ENCODE assay signal across 8 mouse cellular contexts in genomic region chrX:103981169-103981689, GRCm38 (mm10). TPM values are rescaled to one million over a fixed set of nuclear protein-coding genes. Genes with fewer than 3 reads are reported as not detected.
DNase-seq lines count a peak whose midpoint lies in the region; ATAC-seq and TF ChIP-seq lines count a peak whose summit lies in the region.

Gene Rlim, minus strand, starts transcription at chrX:103981284.

- no peaks in the 10 kb centered on the region for H3K27me3 ChIP-seq in ES-Bruce4 (ENCODE audit: control insufficient read depth, insufficient read depth, low read length, poor library complexity, severe bottlenecking)
- H3K27me3 ChIP-seq in forebrain, embryonic 13.5 days: peaks cover 19% of the 10 kb centered on the region
- no peaks in the 10 kb centered on the region for H3K27me3 ChIP-seq in liver, postnatal 0 days (ENCODE audit: insufficient read depth, low read length)
- no peaks in the 10 kb centered on the region for H3K27me3 ChIP-seq in neural tube, embryonic 14.5 days (ENCODE audit: control insufficient read depth, insufficient read depth, low read length)

- H3K4me2 ChIP-seq in forebrain, embryonic 13.5 days: peak within 1 kb of the TSS; percentile 62
- H3K4me2 ChIP-seq in liver, postnatal 0 days (ENCODE audit: low read depth, low read length): peak within 1 kb of the TSS; percentile 58
- H3K4me2 ChIP-seq in neural tube, embryonic 14.5 days (ENCODE audit: low read depth, low read length): peak within 1 kb of the TSS; percentile 49

- peak within 1 kb of the TSS; percentile 95 for H3K27ac ChIP-seq in ES-Bruce4 (ENCODE audit: insufficient read depth, low read length)
- peak within 1 kb of the TSS; percentile 93 for H3K27ac ChIP-seq in forebrain, embryonic 13.5 days
- H3K27ac ChIP-seq in liver, postnatal 0 days (ENCODE audit: low read depth): peak within 1 kb of the TSS; percentile 98
- peak within 1 kb of the TSS; percentile 93 for H3K27ac ChIP-seq in neural tube, embryonic 14.5 days (ENCODE audit: low read depth, low read length)

- H3K4me3 ChIP-seq in ES-Bruce4 (ENCODE audit: low read depth, low read length): peak within 1 kb of the TSS; percentile 91
- peak within 1 kb of the TSS; percentile 72 for H3K4me3 ChIP-seq in forebrain, embryonic 13.5 days
- H3K4me3 ChIP-seq in liver, postnatal 0 days (ENCODE audit: low read depth, low read length): peak within 1 kb of the TSS; percentile 82
- H3K4me3 ChIP-seq in neural tube, embryonic 14.5 days (ENCODE audit: low read depth, low read length): peak within 1 kb of the TSS; percentile 58

- intact Hi-C loops in heart, postnatal 10 days (cut with DNase I): loop anchor here (10.0 kb wide), 1 partner anchor 286 kb away; no protein-coding TSS in a partner anchor

- TF ChIP-seq POLR2A in ES-Bruce4 (IDR thresholded peaks at IDR 0.05; ENCODE audit: insufficient read depth, low read length): no peak

- peak; percentile 100 for ATAC-seq in cerebellum, adult (ENCODE audit: insufficient number of reproducible peaks, low FRiP score, low TSS enrichment)
- ATAC-seq in forebrain, embryonic 13.5 days: peak; percentile 100
- ATAC-seq in liver, postnatal 0 days: peak; percentile 100
- peak; percentile 100 for ATAC-seq in neural tube, embryonic 14.5 days (ENCODE audit: low read depth)

- no peaks in the 10 kb centered on the region for H3K9me3 ChIP-seq in ES-Bruce4 (replicated peaks; ENCODE audit: control insufficient read depth, insufficient read depth, low read length, poor library complexity, severe bottlenecking)
- no peaks in the 10 kb centered on the region for H3K9me3 ChIP-seq in forebrain, embryonic 13.5 days (replicated peaks)
- no peaks in the 10 kb centered on the region for H3K9me3 ChIP-seq in liver, postnatal 0 days (ENCODE audit: low read length)
- H3K9me3 ChIP-seq in neural tube, embryonic 14.5 days (ENCODE audit: control insufficient read depth, low read length): no peaks in the 10 kb centered on the region

- 0 out of 2 replicates have a peak, but pooled peaks have one; percentile 24 for TF ChIP-seq EP300 in ES-Bruce4 (IDR thresholded peaks at IDR 0.05; ENCODE audit: insufficient read depth, low read depth, low read length)
- TF ChIP-seq EP300 in liver, postnatal 0 days (IDR thresholded peaks at IDR 0.05; ENCODE audit: low read depth): peak; percentile 67; the same call in 1 of the 2 replicates

- H3K4me1 ChIP-seq in ES-Bruce4 (ENCODE audit: control insufficient read depth, insufficient read depth, low read length): no peaks in the 10 kb centered on the region
- H3K4me1 ChIP-seq in forebrain, embryonic 13.5 days: peaks cover 3% of the 10 kb centered on the region; the same call in 1 of the 2 replicates
- no peaks in the 10 kb centered on the region for H3K4me1 ChIP-seq in liver, postnatal 0 days (ENCODE audit: insufficient read depth)
- no peaks in the 10 kb centered on the region for H3K4me1 ChIP-seq in neural tube, embryonic 14.5 days (ENCODE audit: control insufficient read depth, insufficient read depth, low read length)

- no peak for TF ChIP-seq CTCF in ES-Bruce4 (IDR thresholded peaks at IDR 0.05; ENCODE audit: low read depth, low read length)
- no peak for TF ChIP-seq CTCF in liver, postnatal 0 days (IDR thresholded peaks at IDR 0.05; ENCODE audit: low read depth)

- DNase-seq in heart, postnatal 10 days: peak; percentile 92 to 94
- DNase-seq in large intestine, adult 2 months (ENCODE audit: low read depth, low spot score): peak; percentile 52
- DNase-seq in liver, postnatal 0 days: peak; percentile 91
- peak; percentile 81 for DNase-seq in testis, postnatal 10 days (ENCODE audit: low spot score)

- H3K36me3 ChIP-seq in ES-Bruce4 (ENCODE audit: control insufficient read depth, insufficient read depth, low read length, poor library complexity, severe bottlenecking): peaks cover 9% of the 10 kb centered on the region
- peaks cover 4% of the 10 kb centered on the region; the same call in 1 of the 2 replicates for H3K36me3 ChIP-seq in forebrain, embryonic 13.5 days (ENCODE audit: poor library complexity, severe bottlenecking)
- no peaks in the 10 kb centered on the region for H3K36me3 ChIP-seq in liver, postnatal 0 days (replicated peaks; ENCODE audit: insufficient read depth, low read length)
- H3K36me3 ChIP-seq in neural tube, embryonic 14.5 days (ENCODE audit: control insufficient read depth, insufficient read depth, low read length): no peaks in the 10 kb centered on the region

- H3K9ac ChIP-seq in ES-Bruce4 (ENCODE audit: low read depth, poor library complexity, severe bottlenecking): peak within 1 kb of the TSS; percentile 95
- peak within 1 kb of the TSS; percentile 81 for H3K9ac ChIP-seq in forebrain, embryonic 13.5 days
- H3K9ac ChIP-seq in liver, postnatal 0 days (replicated peaks): peak within 1 kb of the TSS; percentile 93
- peak within 1 kb of the TSS; percentile 75 for H3K9ac ChIP-seq in neural tube, embryonic 14.5 days (replicated peaks; ENCODE audit: low read depth, low read length)

- 18% methylated on average over 27 of the region's 27 CpGs for WGBS in forebrain, embryonic 13.5 days
- 21% methylated on average over 27 of the region's 27 CpGs for WGBS in large intestine, adult 2 months
- WGBS in liver, postnatal 0 days (ENCODE audit: insufficient replicate concordance): 25% methylated on average over 27 of the region's 27 CpGs
- WGBS in neural tube, embryonic 14.5 days: 19% methylated on average over 26 of the region's 27 CpGs

RNA-seq across cellular contexts. Expression of gene Rlim, which starts in this region (rescaled TPM):
- polyA plus RNA-seq in ES-Bruce4 (2011; ENCODE audit: insufficient read depth, insufficient read length, low read depth, missing spikeins): 203 and 217 TPM in 2 replicates
- polyA plus RNA-seq in forebrain, embryonic 13.5 days (2015; fragmentation: Nextera tagmentation; extraction: Ambion mirVana): 30.0 and 33.6 TPM in 2 replicates
- total RNA-seq in heart, postnatal 10 days (2021): 10 to 100 TPM; 38.6 TPM
- polyA plus RNA-seq in large intestine, adult 2 months (2012; rRNA removed): 4.9 and 6.3 TPM in 2 replicates
- 5.8 and 6.8 TPM in 2 replicates for polyA plus RNA-seq in liver, postnatal 0 days (2015; fragmentation: Nextera tagmentation; extraction: Ambion mirVana)
- 32.5 and 42.1 TPM in 2 replicates for polyA plus RNA-seq in neural tube, embryonic 14.5 days (2014; fragmentation: Nextera tagmentation; extraction: Ambion mirVana)

Comparison
In these comparisons a context has a peak if more than half of its experiments do, and no peak if none do; other contexts are left out.
1. Peak in every context shown above with its lines: DNase-seq, ATAC-seq, H3K4me3 ChIP-seq and H3K27ac ChIP-seq.